Mouse (Mus musculus) gastrocnemius, postnatal 4 days (tissue): ENCODE results near the gene Elp5. TPM values are rescaled to one million over a fixed set of nuclear protein-coding genes. Genes with fewer than 3 reads are reported as not detected.
"Not testable (repeated sequence)": the region's sequence is repeated elsewhere in the genome, so short reads cannot be mapped to it uniquely, and the experiment has no call there.

Source experiments
- DNase-seq, 2 experiments: peaks; one replicate each; pipeline ENCODE4 v3.0.0; 2021 to 2022; ENCODE audit warnings: low spot score in 2 of 2, mixed read lengths in 2 of 2
- total RNA-seq, 2 experiments: library from RNA; stranded (reverse); gene quantifications; 2 replicates each; pipeline ENCODE4 v1.2.3; 2021

Gene Elp5
- total RNA-seq, 2 experiments from 2014 or later, result 61.9 to 63.7 TPM

DNA sequence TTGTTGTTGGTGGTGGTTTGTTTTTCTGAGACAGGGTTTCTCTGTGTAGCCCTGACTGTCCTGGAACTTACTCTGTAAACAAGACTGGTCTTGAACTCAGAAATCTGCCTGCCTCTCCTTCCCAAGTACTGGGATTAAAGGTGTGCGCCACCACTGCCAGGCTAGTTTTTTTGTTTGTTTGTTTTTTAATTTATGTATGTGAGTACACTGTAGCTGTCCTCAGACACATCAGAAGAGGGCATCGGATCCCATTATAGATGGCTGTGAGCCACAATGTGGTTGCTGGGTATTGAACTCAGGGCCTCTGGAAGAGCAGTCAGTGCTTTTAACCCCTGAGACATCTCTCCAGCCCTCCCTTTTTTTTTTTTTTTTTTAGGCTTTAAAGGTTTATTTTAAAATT is 33.9 kb upstream of the Elp5 start:
- not testable (repeated sequence) for DNase-seq

GRCm38 (mm10) chr11:70015677-70016076 is 33.4 kb upstream of the Elp5 start:
- no peak for DNase-seq

DNA sequence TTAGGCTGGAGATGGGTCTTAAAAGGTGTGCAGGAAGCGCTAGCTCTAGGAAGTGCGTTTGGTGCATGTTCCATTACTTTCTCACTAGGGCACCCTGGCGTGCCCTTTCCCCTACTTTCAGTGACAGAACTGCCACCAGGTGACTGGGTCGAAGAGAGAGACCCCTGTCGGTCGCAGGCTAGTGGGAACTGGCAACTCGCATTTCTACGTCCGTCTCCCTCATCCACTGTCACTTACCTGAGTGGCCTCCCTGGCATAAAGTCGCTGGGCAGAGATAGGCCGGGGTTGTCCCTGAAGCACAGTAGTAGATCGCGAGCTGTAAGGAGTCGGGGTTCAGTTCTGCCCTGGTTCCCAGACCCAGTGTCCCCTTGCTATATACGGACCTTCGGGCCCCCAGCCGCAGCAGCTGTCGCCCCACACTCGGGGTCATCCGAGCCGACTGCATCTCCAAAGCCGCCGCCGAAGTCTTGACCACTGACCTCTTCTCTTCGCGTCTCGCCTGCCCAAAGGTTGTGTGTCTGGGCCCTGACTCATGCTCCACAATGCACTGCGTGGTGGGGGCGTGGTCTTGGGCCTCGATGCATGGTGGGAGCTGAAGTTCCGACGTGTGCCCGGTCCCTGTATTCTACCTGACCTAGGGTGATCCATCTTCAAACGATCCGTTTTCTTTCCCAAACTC is 32.7 kb upstream of the Elp5 start, which contains the start of gene Acadvl:
TSS of gene Acadvl (minus strand) at position 532 of the 679 bp plus-strand sequence.
- DNase-seq, result peak; percentile 74 to 88

- no peak for DNase-seq
Measured at GRCm38 (mm10) chr11:70014051-70014450, 31.7 kb upstream of the Elp5 start.

DNA sequence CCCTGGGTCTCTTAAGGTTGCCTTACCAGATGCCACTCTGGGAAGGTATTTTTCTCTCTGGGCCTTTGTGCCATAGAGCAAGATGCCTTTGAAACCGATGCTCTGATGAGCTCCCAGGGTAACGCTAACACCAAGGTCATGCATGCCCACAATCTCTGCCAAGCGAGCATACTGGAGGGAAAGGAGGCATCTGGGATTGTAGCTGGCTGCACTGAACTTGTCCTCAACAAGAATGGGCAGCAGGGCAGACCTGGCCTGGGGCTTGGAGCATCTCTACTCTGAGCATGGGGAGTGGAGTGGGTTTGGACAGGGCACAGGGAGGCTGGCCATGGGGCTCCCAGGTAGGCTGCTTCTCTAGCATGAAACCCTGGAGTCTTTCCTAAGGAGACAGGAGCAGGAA is 31.1 kb upstream of the Elp5 start:
- no peak for DNase-seq

GRCm38 (mm10) chr11:70012931-70013330 is 30.6 kb upstream of the Elp5 start:
- no peak for DNase-seq

- DNase-seq, result no peak
Measured at GRCm38 (mm10) chr11:70010961-70011360, 28.6 kb upstream of the Elp5 start.

GRCm38 (mm10) chr11:70010548-70010947 is 28.2 kb upstream of the Elp5 start:
- DNase-seq, result no peak

GRCm38 (mm10) chr11:70010033-70010432 is 27.7 kb upstream of the Elp5 start:
- no peak for DNase-seq

DNA sequence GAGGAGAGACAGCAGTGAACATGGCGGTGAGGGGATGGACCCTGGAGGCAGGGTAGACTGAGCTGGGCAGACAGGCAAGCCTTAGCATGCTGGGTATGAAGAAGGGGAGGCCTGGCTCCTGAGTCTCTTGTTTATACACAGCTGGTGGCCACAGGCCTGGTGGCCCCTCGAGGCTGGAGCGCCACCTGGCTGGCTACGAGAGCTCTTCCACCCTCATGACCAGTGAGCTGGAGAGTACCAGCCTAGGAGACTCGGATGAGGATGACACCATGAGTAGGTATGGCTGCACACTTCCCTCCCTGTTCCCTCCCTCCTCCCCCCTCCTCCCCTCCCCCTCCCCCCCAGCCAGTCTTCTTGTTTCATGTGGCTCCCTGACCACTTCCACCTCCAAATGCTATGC is 23.2 kb upstream of the Elp5 start:
- DNase-seq, result no peak

- no peak for DNase-seq
Measured at GRCm38 (mm10) chr11:70002471-70002870, 20.2 kb upstream of the Elp5 start.

- no peak for DNase-seq
Measured at GRCm38 (mm10) chr11:70001865-70002264, 19.5 kb upstream of the Elp5 start.

GRCm38 (mm10) chr11:70001159-70001558 is 18.8 kb upstream of the Elp5 start:
- no peak for DNase-seq

GRCm38 (mm10) chr11:70000396-70000898 is 18.1 kb upstream of the Elp5 start, which contains the start of gene Dvl2:
Dvl2 (plus strand) TSS chr11:70000595.
- peak; percentile 83 to 92 for DNase-seq

GRCm38 (mm10) chr11:69999666-70000065 is 17.3 kb upstream of the Elp5 start:
- no peak for DNase-seq

- no peak for DNase-seq
Measured at GRCm38 (mm10) chr11:69998567-69999491, 16.5 kb upstream of the Elp5 start.

DNA sequence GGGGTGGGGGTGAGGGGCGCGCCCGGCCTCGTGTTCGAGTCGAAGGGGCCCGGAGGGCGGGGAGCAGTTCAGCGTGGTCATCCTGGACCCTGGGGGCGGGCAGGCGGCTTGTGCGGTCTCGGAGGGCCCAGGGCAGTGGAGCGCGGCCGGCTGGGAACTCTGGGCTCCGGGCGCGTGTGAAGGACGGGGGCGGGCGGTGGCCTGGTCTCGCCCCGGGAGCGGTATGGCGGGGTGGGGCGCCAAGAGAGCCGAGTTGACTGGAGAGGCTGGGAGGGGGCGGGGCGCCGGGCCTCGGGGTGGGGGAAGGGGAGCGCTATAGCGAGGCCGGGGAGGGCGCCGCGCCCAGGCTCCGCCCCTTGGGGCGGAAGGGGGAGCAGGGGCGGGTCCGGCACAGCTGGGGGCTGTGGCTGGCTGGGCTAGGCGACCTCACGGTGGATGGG is 14.8 kb upstream of the Elp5 start:
- peak; percentile 88 to 90 for DNase-seq

GRCm38 (mm10) chr11:69996161-69997061 is 14.1 kb upstream of the Elp5 start:
- DNase-seq, result peak in 1 of 2 experiments; percentile 76

- DNase-seq, result peak; percentile 89 to 96
Measured at GRCm38 (mm10) chr11:69995391-69995960, 13.2 kb upstream of the Elp5 start, which contains the start of gene Phf23. Phf23 (plus strand) TSS chr11:69995777.

GRCm38 (mm10) chr11:69994401-69995090 is 12.2 kb upstream of the Elp5 start:
- DNase-seq, result no peak
